Mouse (Mus musculus): ENCODE data around the gene Wdr77. TPM values are rescaled to one million over a fixed set of nuclear protein-coding genes. Genes with fewer than 3 reads are reported as not detected.
A peak's percentile ranks its signal among the peaks of the same experiment; 100 is the strongest.
"Not testable (repeated sequence)": the region's sequence is repeated elsewhere in the genome, so short reads cannot be mapped to it uniquely, and the experiment has no call there.

Gene Wdr77
- polyA plus RNA-seq, 1 experiment from 2014 or later, result 65.8 TPM

DNA sequence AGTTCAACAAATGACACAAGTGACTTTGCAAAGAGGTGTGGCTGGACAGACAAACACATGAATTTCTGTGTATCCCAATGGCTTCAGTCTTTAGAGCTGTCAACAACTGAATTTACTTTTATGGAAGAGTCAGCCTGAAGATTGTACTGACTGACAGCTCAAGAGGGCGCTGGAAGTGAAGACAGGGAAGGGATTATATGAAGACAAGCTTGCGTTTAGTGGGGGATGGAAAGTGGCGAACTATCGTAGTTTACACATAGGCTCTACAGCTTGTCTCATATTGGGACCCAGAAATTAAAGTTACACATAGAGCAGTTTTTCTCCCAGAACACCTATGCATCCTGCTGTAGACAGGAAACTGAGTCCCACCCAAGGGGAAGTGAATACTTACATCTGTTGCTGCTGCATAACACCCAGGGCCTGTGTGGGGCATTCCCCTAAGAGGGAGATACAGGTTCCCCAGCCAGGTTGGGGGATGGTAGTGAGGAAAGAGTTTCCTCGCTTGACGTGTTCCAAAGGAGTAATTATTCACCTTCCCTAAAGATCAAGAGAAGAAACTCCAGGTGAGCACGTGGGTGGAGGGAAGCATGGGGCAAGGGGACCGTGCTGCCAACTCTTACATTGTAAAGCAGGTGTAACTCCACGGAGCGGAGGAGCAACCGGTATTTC is 41.7 kb downstream of the Wdr77 start:
- 21% methylated on average over 11 of the region's 11 CpGs for WGBS (ENCODE audit: insufficient replicate concordance)
- H3K36me3 ChIP-seq, result no peaks in the 10 kb centered on the region
- ATAC-seq (ENCODE audit: low read depth) (no peak), DNase-seq (no peak)
- H3K9ac ChIP-seq, result no peak overlapping the region
- H3K4me1 ChIP-seq (replicated peaks), result no peaks in the 10 kb centered on the region
- no peaks in the 10 kb centered on the region for H3K9me3 ChIP-seq (replicated peaks)
- H3K4me3 ChIP-seq (replicated peaks), result no peak overlapping the region
- H3K4me2 ChIP-seq, result no peak overlapping the region
- H3K27me3 ChIP-seq, result no peaks in the 10 kb centered on the region
- no peak overlapping the region for H3K27ac ChIP-seq

- DNase-seq (no peak), ATAC-seq (ENCODE audit: low read depth) (peak; percentile 45; the same call in 1 of the 2 replicates)
- 19% methylated on average over 17 of the region's 17 CpGs for WGBS (ENCODE audit: insufficient replicate concordance)
- H3K27me3 ChIP-seq, result no peaks in the 10 kb centered on the region
- no peak overlapping the region for H3K27ac ChIP-seq
- H3K9me3 ChIP-seq (replicated peaks), result no peaks in the 10 kb centered on the region
- H3K4me2 ChIP-seq, result no peak overlapping the region
- H3K9ac ChIP-seq, result no peak overlapping the region
- no peaks in the 10 kb centered on the region for H3K36me3 ChIP-seq
- H3K4me3 ChIP-seq (replicated peaks), result no peak overlapping the region
- H3K4me1 ChIP-seq (replicated peaks), result no peaks in the 10 kb centered on the region
Measured at GRCm38 (mm10) chr3:106001416-106002370, 42.5 kb downstream of the Wdr77 start.

DNA sequence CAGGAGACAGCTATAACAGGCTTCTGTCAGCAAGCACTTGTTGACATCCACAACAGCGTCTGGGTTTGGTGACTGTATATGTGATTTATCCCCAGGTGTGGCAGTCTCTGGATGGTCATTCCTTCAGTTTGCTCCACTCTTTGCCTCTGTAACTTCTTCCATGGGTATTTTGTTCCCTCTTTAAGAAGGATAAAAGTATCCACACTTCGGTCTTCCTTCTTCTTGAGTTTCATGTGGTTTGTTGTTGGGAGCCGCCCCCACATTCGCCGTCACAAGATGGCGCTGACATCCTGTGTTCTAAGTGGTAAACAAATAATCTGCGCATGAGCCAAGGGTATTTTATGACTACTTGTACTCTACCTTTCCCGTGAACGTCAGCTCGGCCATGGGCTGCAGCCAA is 44.2 kb downstream of the Wdr77 start:
- 53% methylated on average over 10 of the region's 10 CpGs for WGBS (ENCODE audit: insufficient replicate concordance)
- not testable (repeated sequence) for H3K4me1 ChIP-seq (replicated peaks); H3K4me2 ChIP-seq; H3K36me3 ChIP-seq; H3K4me3 ChIP-seq (replicated peaks); H3K9me3 ChIP-seq (replicated peaks); H3K27me3 ChIP-seq; ATAC-seq (ENCODE audit: low read depth); H3K9ac ChIP-seq; H3K27ac ChIP-seq; DNase-seq

- WGBS (ENCODE audit: insufficient replicate concordance), result 61% methylated on average over 2 of the region's 2 CpGs
- H3K4me1 ChIP-seq (replicated peaks), result no peaks in the 10 kb centered on the region
- H3K9ac ChIP-seq, result no peak within 1 kb of the TSS
- no peak for DNase-seq
- H3K36me3 ChIP-seq, result no peaks in the 10 kb centered on the region
- H3K27ac ChIP-seq, result no peak within 1 kb of the TSS
- no peak within 1 kb of the TSS for H3K4me2 ChIP-seq
- H3K4me3 ChIP-seq (replicated peaks), result no peak within 1 kb of the TSS
- no peak for ATAC-seq (ENCODE audit: low read depth)
- no peaks in the 10 kb centered on the region for H3K9me3 ChIP-seq (replicated peaks)
- no peaks in the 10 kb centered on the region for H3K27me3 ChIP-seq
Measured at GRCm38 (mm10) chr3:106014546-106014945, 55.4 kb downstream of the Wdr77 start, which contains the start of gene Pifo. Gene Pifo, minus strand, starts transcription at chr3:106014646.

Other genes with a start within 250 kb of the Wdr77 start
- gene Rap1a, start 158.0 kb upstream of the Wdr77 start, polyA plus RNA-seq (2015; fragmentation: Nextera tagmentation; extraction: Ambion mirVana), result 119 and 149 TPM in 2 replicates
- gene Adora3, start 88.5 kb upstream of the Wdr77 start, polyA plus RNA-seq (2015; fragmentation: Nextera tagmentation; extraction: Ambion mirVana), result 0.44 and 0.51 TPM in 2 replicates
- 0.18 TPM in 1 of 2 replicates, not detected in the other for gene Tmigd3, start 88.5 kb upstream of the Wdr77 start, polyA plus RNA-seq (2015; fragmentation: Nextera tagmentation; extraction: Ambion mirVana)
- 2.1 and 3.8 TPM in 2 replicates for gene I830077J02Rik, start 26.7 kb upstream of the Wdr77 start, polyA plus RNA-seq (2015; fragmentation: Nextera tagmentation; extraction: Ambion mirVana)
- 392 and 451 TPM in 2 replicates for gene Atp5f1, start 730 bp downstream of the Wdr77 start, polyA plus RNA-seq (2015; fragmentation: Nextera tagmentation; extraction: Ambion mirVana)
- 0.71 and 1.3 TPM in 2 replicates for gene Ovgp1, start 14.3 kb downstream of the Wdr77 start, polyA plus RNA-seq (2015; fragmentation: Nextera tagmentation; extraction: Ambion mirVana)
- gene Pifo, start 55.3 kb downstream of the Wdr77 start, polyA plus RNA-seq (2015; fragmentation: Nextera tagmentation; extraction: Ambion mirVana), result not detected in 2 replicates
- gene Chil5, start 73.4 kb downstream of the Wdr77 start, polyA plus RNA-seq (2015; fragmentation: Nextera tagmentation; extraction: Ambion mirVana), result 0.08 TPM in 1 of 2 replicates, not detected in the other
- not detected in 2 replicates for gene Chia1, start 153.9 kb downstream of the Wdr77 start, polyA plus RNA-seq (2015; fragmentation: Nextera tagmentation; extraction: Ambion mirVana)
- 0.16 and 0.29 TPM in 2 replicates for gene Chil3, start 208.2 kb downstream of the Wdr77 start, polyA plus RNA-seq (2015; fragmentation: Nextera tagmentation; extraction: Ambion mirVana)

Data from liver, embryonic 13.5 days (tissue).